11 mouse cellular contexts compared by ENCODE assay signal in the genomic region with DNA sequence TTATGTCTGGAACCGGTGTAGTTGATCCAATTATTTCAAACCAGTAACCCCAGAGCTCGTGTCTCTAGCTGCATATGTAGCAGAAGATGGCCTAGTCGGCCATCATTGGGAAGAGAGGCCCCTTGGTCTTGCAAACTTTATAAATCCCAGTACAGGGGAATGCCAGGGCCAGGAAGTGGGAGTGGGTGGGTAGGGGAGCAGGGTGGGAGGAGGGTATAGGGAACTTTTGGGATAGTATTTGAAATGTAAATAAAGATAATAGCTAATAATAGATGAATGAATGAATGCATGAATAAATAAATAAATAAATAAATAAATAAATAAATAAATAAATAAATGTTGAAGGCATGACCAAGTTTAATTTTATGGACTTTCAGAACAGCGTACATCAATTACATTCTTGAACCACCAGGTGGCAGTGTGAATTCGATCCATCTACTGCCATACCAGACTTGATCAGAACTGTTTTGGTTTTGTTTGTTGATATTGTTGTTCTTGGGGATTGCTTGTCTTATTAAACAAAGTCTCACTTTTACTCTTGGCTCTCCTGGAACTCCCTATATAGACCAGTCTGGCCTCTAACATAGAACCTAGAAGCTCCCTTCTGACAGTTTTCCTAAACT. TPM values are rescaled to one million over a fixed set of nuclear protein-coding genes. Genes with fewer than 3 reads are reported as not detected.
A peak's percentile ranks its signal among the peaks of the same experiment; 100 is the strongest.
DNase-seq lines count a peak whose midpoint lies in the region; ATAC-seq and TF ChIP-seq lines count a peak whose summit lies in the region.
"Not testable (repeated sequence)": the region's sequence is repeated elsewhere in the genome, so short reads cannot be mapped to it uniquely, and the experiment has no call there.
"Had no signal": no experiment of that assay in that cellular context is flagged by ENCODE, and none has a peak within 500 bp of the region (broad histone marks: within the 10 kb centered on the region; RNA-seq: fewer than 3 reads in every experiment).

No protein-coding gene starts in this region.

- not testable (repeated sequence) for H3K27ac ChIP-seq in liver, postnatal 0 days (ENCODE audit: low read depth); neural tube, embryonic 11.5 days (ENCODE audit: low read depth, low read length)

- not testable (repeated sequence) for H3K4me3 ChIP-seq in liver, postnatal 0 days (ENCODE audit: low read depth, low read length); neural tube, embryonic 11.5 days (ENCODE audit: low read depth, low read length)

- H3K4me2 ChIP-seq in liver, postnatal 0 days (ENCODE audit: low read depth, low read length); neural tube, embryonic 11.5 days (ENCODE audit: low read depth): not testable (repeated sequence)

- WGBS in large intestine, adult 2 months = 40% methylated on average over 5 of the region's 5 CpGs
- 43% methylated on average over 5 of the region's 5 CpGs for WGBS in liver, postnatal 0 days (ENCODE audit: insufficient replicate concordance)
- WGBS in neural tube, embryonic 11.5 days = 50% methylated on average over 5 of the region's 5 CpGs

- H3K4me1 ChIP-seq in liver, postnatal 0 days (ENCODE audit: insufficient read depth); neural tube, embryonic 11.5 days (ENCODE audit: control insufficient read depth, insufficient read depth, low read length): not testable (repeated sequence)

- H3K27me3 ChIP-seq in liver, postnatal 0 days (ENCODE audit: insufficient read depth, low read length); neural tube, embryonic 11.5 days (ENCODE audit: control insufficient read depth, insufficient read depth, low read length): not testable (repeated sequence)

- DNase-seq in MEL-GATA-1-ER (ENCODE audit: extremely low read depth, low read depth) = peak; percentile 5
- DNase-seq in c-Kit-positive CD71-positive TER-119-positive erythroid progenitor cells, embryonic 14.5 days (ENCODE audit: low spot score) = peak; percentile 11
- peak; percentile 3 for DNase-seq in fibroblast of lung, adult 2 months (ENCODE audit: low read depth)
- DNase-seq in large intestine, adult 2 months (ENCODE audit: low read depth, low spot score) = peak; percentile 13
- not testable (repeated sequence) for DNase-seq in liver, postnatal 0 days; neural tube, embryonic 11.5 days (ENCODE audit: low spot score)
- peak; percentile 12 for DNase-seq in thymus, postnatal 0 days (ENCODE audit: low spot score)

- H3K9me3 ChIP-seq in liver, postnatal 0 days (ENCODE audit: low read length); neural tube, embryonic 11.5 days (ENCODE audit: control insufficient read depth, low read length): not testable (repeated sequence)

- not testable (repeated sequence) for TF ChIP-seq EP300 in liver, postnatal 0 days (IDR thresholded peaks at IDR 0.05; ENCODE audit: low read depth)

- not testable (repeated sequence) for H3K9ac ChIP-seq in liver, postnatal 0 days (replicated peaks); neural tube, embryonic 11.5 days (ENCODE audit: low read length)

- TF ChIP-seq CTCF in liver, postnatal 0 days (IDR thresholded peaks at IDR 0.05; ENCODE audit: low read depth) = peak; percentile 64

- peak; percentile 65 to 77; a peak in 3 of 4 replicates for ATAC-seq in hematopoietic stem cell, adult 5-6 weeks (replicated peaks in 1 of 2; ENCODE audit: insufficient read depth in 1 of 2, low FRiP score in 2 of 2, low TSS enrichment in 1 of 2, low read depth in 1 of 2, poor library complexity in 2 of 2, severe bottlenecking in 2 of 2)
- not testable (repeated sequence) for ATAC-seq in liver, postnatal 0 days
- peak; percentile 82; the same call in 1 of the 2 replicates for ATAC-seq in neural tube, embryonic 11.5 days (ENCODE audit: insufficient read depth, low FRiP score, low TSS enrichment)

- H3K36me3 ChIP-seq in liver, postnatal 0 days (replicated peaks; ENCODE audit: insufficient read depth, low read length); neural tube, embryonic 11.5 days (ENCODE audit: control insufficient read depth, insufficient read depth, low read length): not testable (repeated sequence)

RNA-seq across cellular contexts. Expression of gene Olfr514, which starts 11.1 kb away (rescaled TPM):
- total RNA-seq in hematopoietic stem cell, adult 5-6 weeks (2017) = not detected in 2 replicates
- polyA plus RNA-seq in large intestine, adult 2 months (2012; rRNA removed) = not detected in 2 replicates
- polyA plus RNA-seq in liver, postnatal 0 days (2015; fragmentation: Nextera tagmentation; extraction: Ambion mirVana) = not detected in 2 replicates
- polyA plus RNA-seq in neural tube, embryonic 11.5 days (2014; fragmentation: Nextera tagmentation; extraction: Ambion mirVana) = not detected in 2 replicates
- not detected in 2 replicates for polyA plus RNA-seq in thymus, postnatal 0 days (2015; fragmentation: Nextera tagmentation; extraction: Ambion mirVana)
- total RNA-seq: layer of hippocampus, postnatal 25 days had no signal
- polyA plus RNA-seq: heart, embryonic 11.5 days; spleen, adult 2 months had no signal

RNA-seq across cellular contexts. Expression of gene Olfr516, which starts 35.6 kb away (rescaled TPM):
- total RNA-seq in hematopoietic stem cell, adult 5-6 weeks (2017) = not detected in 2 replicates
- not detected in 2 replicates for polyA plus RNA-seq in large intestine, adult 2 months (2012; rRNA removed)
- not detected in 2 replicates for polyA plus RNA-seq in liver, postnatal 0 days (2015; fragmentation: Nextera tagmentation; extraction: Ambion mirVana)
- polyA plus RNA-seq in neural tube, embryonic 11.5 days (2014; fragmentation: Nextera tagmentation; extraction: Ambion mirVana) = not detected in 2 replicates
- polyA plus RNA-seq in thymus, postnatal 0 days (2015; fragmentation: Nextera tagmentation; extraction: Ambion mirVana) = not detected in 2 replicates
- total RNA-seq: layer of hippocampus, postnatal 25 days had no signal
- polyA plus RNA-seq: heart, embryonic 11.5 days; spleen, adult 2 months had no signal

RNA-seq across cellular contexts. Expression of gene Olfr517, which starts 57.5 kb away (rescaled TPM):
- not detected in 2 replicates for total RNA-seq in hematopoietic stem cell, adult 5-6 weeks (2017)
- polyA plus RNA-seq in large intestine, adult 2 months (2012; rRNA removed) = not detected in 2 replicates
- polyA plus RNA-seq in liver, postnatal 0 days (2015; fragmentation: Nextera tagmentation; extraction: Ambion mirVana) = not detected in 2 replicates
- polyA plus RNA-seq in neural tube, embryonic 11.5 days (2014; fragmentation: Nextera tagmentation; extraction: Ambion mirVana) = not detected in 2 replicates
- not detected in 2 replicates for polyA plus RNA-seq in thymus, postnatal 0 days (2015; fragmentation: Nextera tagmentation; extraction: Ambion mirVana)
- total RNA-seq: layer of hippocampus, postnatal 25 days had no signal
- polyA plus RNA-seq: heart, embryonic 11.5 days; spleen, adult 2 months had no signal
